Mouse (Mus musculus) layer of hippocampus, postnatal 10 days (tissue): ENCODE data around the gene Nav2. TPM values are rescaled to one million over a fixed set of nuclear protein-coding genes. Genes with fewer than 3 reads are reported as not detected.

Source experiments
- DNase-seq, 2 experiments: peaks; one replicate each; pipeline ENCODE4 v3.0.0; 2021; ENCODE audit warnings: low spot score in 2 of 2
- total RNA-seq, 2 experiments: library from RNA; stranded (reverse); gene quantifications; 2 replicates each; pipeline ENCODE4 v1.2.3; 2021

Gene Nav2
- total RNA-seq, 2 experiments from 2014 or later = 103 to 126 TPM

DNA sequence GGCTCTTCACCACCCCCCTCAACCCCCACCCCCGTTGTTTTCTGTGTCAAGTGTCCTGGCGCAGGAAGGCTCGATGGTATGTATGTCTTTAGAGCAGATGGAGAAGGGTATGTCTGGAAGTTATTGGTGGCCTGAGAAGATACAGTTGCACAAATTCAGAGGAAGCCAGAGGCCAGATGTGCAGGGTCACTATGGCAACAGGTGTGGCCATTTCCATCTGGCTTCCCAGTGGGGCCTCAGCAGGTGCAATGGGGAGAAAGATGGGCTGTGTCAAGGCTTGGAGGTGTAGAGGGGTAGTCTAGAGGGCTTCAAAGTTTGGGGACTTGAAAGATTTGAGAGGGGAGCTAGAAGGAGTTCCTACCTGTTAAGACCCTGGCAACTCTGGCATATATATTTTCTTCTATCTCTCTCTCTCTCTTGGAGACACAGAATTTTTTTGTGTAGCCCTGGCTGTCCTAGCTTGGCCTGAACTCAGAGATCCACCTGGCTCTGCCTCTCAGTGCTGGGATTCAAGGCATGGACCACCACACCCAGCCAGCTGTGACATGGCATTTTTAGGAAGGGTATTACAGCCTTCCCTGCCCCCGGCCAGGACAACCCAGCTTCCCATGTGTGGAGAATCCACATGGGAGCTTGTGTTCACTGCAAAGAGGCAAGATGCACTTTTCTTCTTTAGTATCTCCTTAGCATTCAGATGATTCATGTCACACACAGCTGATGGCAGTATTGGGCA is 435.4 kb downstream of the Nav2 start:
- DNase-seq = no peak

DNA sequence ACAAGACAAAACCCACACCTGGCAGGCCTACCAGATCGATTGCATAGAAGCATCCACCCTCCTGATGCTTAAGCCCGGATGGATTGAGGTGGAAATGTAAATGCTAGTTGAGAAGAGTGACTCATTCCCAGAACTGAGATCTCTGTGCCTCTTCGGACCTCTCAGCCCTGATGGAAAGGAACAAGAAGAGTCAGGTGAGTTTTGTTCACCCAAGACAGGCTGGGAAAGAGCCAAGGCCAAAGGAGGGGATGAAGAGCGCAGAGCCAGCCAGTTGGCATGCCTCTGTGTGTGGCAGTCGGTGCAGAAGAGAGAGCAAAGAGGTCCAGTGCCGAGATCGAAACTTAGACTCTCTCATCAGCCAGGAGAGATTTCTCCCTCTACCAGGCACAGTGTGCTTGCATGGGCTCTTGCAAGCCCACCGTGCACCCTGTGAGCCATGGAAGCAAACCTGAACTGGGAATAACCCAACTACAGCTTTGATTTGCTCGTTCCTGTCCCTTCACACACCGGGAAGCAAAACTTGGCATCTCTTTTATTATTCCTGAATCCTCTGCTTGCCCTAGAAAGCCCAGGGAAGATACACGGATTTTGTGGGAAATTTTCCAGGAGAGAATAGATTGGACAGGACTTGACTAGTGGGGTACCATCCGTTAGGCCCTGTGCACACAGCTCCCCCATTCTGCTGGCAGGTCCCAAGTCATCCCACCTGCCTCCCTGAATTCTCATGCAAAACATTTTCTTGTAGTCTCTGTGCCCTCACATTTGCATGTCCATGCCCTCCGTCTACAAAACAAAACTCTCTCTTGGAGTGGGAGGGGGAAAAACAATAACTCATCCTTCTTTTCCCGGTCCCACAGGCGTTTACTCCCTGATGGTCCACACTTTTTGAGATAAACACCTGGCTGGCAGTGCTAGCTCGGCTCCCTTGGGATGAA is 439.1 kb downstream of the Nav2 start:
- no peak for DNase-seq

DNA sequence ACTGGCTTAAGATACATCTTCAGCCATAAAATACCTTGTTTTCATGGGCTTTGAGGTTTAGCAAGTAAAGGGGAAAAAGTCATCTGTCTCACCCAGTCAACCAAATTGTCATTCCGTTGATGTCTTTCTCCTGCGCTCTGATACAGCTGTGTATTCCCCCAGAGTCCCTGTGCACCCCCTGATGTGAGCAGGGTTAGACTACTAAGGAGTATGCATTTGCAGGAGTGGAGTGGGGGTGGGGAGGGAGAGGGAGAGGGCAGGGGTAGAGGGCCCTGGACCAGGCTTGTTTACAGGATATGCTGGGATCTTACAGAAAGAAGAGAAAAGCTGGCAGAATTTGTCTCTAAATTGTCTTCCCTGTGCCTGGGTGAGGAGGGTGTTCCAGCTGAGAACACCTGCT is 440.1 kb downstream of the Nav2 start:
- no peak for DNase-seq

DNA sequence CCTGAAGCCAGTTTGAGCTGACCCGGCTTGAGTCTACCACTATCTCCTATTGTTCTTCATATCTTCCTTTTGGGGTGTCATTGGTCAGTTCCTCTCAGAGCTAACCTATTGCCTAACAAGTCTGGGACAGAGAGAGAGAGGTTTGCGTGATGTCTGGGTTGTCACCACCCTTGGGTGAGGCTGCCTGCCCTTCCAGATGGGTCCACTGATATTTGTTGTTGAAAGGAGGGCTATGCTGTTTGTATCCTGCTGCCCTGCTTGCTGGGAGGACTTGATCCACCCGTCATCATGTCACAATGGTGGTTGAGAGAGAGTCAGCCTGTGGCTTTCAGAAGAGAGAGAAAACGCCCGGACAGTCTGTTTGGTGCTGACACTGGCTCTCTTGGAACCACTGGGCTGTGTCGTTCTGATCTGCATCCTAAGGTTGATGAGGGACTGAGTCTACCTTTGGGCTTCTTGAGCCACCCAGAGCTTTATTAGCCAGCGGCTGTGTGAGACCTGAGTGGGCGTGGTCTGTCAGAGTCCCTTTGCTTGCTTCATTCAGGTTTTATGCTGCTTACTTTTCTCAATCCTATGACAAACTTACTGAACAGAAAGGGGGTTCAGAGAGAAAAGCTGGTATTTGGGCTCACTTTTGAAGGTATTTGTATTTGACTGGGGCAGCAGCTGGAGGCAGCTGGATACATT is 441.9 kb downstream of the Nav2 start:
- no peak for DNase-seq

DNA sequence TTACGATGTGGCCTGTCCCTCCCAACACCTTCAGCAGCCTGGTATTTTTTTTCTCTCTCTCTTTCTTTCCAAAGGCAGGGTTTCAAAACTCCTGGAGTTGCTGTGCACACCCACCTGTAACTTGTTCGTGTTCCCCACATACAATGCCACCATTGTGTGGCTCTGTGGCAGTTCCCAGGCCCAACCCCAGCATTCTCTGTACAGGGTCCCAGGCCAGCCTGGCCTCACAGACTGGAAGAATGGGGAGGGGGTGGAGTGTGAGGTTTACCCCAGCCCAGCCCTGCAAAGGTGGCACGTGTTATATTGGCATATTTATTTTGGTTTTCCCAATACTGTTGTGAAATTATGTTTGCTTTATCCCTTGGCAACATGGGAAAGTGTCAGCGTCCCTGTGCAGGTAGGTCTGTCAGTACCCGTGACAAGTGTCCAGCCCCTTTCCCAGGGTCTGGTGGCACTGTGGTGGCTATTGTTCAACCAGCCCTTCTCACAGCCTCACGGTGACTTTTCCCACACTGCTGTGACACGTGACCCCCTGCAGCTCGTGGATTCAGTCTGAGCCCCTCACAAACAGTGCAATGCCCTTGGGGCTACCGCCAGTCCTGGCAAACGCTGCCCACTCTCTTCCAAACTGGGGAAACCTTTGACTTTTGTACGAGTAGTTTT is 443.2 kb downstream of the Nav2 start:
- DNase-seq = no peak

DNA sequence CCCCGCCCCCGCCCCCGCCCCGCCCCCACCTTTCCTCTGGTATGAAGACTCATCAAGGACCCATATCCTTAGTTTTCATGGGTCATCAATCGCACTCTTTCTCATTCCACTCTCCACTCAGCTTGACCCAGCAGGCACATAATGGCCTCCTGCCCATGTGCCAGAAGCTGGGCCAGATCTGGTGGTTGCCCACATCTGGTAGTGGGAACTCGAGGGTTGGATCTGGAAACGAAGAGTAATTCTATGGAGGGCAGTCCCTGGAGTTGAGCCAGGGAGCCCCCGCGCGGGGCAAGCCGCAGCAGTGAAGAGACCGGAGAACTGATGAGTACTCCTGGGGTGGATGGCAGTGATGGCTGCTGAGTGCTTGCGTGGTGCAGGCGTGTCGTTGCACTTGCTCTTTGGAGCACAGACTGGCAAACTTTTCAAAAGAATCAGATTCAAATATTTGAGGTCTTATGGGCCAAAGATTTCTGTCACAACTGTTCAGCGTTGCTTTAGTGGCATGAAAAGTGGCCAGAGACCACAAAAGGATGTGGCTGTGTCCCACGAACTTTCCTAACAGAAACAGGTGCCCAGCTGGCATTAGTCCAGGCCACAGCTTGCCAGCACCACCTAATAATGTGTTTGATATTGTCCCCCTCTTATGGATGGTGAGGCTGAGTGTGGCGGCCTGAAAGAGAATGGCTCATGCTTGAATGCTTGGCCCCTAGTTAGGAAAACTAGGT is 449.1 kb downstream of the Nav2 start:
- DNase-seq = no peak

DNA sequence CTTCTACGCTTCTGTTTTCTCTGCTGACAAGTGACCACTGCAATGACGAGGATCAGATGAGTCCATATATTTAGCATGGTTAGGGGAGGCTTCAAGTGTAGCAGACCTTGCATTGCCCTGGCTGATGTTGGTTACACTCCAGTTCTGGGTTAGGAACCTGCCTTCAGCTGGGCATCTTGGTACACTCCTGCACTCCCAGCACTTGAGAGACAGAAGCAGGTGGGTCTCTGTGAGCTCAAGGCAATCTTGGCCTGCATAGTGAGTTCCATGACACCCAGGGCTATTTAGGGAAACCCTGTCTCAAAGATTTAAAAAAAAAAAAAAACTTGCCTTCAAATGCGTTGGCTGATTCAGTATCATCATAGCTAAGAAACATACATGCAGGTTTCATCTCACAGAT is 450.6 kb downstream of the Nav2 start:
- DNase-seq = no peak

DNA sequence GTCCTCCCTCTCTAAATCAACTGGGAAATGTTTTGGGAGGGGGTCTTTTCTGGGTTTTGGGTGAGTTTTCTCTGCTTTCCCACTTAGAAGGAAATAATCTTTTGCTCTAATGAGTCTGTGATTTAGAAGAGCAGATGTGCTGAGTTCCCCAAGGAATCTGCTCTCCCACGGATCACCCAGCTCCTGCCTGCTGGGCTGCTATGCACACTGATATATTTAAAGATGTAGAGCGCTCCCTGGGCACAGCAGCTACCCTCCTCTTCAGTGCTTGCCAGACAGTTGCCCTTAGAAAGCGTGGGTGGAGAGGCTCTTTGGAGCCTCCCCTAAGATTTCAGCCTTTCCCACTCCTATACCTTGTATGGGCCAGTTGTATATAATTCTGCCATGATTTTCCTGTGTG is 452.1 kb downstream of the Nav2 start:
- no peak for DNase-seq

DNA sequence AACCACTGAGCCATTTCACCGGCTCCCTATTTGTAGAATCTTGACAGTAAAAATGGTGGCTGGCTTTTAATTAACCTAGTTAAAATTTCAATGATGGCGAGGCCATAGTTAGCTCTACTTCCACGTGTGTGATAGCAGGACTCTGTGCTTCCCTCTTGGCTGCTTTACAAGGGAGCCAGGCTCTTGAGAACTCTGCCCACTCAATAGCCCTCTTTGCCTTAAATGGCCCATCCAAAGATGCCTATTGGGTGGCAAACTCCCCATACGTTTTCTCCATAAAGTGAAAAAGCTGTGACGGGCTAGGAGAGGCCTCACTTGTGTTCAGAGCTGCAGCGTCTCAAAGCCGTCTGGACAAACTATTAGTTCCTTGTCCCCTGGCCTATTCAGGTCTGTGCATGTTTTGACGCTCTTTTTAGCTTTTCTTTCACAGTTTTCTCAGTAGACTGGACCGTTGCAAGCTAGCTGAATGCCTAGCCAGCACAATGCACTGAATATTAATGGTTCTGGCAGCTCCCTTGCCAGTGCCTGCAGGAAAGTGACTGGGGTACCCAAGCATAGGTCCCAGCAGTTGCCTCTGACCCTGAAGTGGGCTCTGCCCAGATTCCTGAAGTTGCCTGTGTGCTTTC is 453.1 kb downstream of the Nav2 start:
- no peak for DNase-seq

DNA sequence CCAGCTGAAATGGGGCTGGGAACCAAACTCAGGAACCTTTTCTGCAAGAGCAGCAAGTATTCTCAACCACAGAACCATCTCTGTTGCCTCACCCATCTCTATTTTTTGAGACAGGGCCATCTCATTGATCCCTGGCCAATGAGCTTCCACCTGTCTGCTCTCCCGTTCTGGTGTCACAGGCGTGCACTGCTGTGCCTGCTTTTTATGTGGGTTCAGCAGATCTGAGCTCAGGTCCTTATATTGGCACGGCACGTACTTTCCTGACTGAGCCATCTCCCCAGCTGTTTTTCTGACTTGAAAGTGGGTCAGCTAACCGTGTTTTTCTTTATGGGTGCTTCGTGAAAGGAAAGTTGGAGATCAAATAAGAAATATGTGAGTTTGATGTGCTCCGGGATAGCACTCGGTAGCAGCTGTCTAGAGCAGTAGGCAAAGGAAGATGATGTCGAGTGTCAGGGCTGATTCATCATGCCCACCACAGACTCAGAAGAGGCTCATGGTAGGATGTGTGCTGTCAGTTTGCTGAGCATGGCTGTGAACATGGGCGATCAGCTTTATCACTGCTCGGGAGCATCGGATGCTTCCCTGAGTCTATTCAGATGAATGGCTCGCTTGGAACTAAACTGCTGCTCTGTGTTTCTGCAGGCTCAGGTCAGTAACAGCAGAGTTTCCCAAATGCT is 456.1 kb downstream of the Nav2 start:
- DNase-seq = no peak

DNA sequence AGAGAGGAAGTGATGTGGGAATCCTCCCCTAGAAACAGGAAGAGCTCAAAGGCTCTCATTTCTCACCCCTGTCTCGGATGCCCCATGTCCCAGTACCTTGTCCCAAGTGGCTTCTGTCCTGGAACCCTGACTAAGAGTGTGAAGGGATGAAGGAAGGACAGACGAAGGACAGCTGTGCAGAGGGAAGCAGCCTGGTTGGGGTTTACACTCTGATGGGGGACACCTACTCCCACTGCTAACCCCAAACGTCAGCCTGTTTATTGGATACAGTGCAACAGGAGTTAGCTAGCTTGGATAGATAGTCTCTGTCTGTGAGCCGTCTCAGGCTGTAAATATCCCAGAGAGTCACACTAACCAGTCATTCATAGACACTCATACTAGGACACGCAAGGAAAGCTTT is 460.1 kb downstream of the Nav2 start:
- DNase-seq = no peak

DNA sequence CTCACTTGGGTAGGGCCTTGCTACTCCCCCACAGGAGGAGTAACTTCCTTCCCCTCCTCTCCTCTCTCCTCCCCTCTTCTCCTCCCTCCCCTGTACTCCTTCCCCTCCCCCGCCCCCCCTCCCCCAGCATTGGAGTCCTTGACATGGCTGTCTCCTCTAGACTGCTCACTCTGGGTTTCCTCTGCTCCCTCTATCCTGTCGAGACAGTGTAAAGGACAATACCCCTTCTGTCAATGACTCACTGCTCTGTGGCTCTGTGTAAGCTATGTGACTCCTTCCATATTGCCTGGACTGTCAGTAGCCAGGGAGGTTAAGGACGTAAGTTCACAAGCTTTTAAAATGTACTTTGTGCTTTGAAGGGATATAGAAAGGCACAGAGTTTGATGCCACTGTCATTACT is 460.5 kb downstream of the Nav2 start:
- DNase-seq = no peak

DNA sequence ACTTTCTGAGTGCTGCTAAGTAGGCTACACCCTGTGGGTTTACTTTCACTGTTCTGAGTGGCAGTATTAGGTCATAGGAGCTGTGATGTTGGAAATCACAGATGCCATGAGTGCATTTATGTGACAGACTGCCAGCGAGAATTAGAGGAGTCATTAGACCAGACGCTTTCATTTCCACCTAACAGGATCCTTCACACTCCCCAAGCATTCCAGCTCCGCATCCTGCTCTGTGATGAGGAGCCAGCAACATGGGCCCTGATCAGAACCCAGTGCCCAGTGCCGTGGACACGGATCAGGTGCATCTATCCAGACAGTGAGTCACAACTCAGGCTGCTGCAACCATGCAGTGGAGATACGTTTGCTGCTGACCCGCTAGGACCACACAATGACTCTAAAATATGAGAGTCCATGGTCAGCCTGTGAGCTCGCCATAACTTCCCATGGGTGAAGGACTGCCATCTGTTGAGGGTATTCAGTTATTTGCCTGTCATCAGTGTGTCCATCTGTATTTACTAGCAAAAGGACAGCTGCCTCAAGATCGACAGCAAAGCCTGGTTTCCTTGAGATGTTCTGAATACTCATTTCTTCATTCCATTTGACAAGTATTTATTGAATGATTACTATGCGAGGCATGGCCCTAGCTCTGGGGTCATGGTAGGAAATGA is 461.4 kb downstream of the Nav2 start:
- DNase-seq = no peak

DNA sequence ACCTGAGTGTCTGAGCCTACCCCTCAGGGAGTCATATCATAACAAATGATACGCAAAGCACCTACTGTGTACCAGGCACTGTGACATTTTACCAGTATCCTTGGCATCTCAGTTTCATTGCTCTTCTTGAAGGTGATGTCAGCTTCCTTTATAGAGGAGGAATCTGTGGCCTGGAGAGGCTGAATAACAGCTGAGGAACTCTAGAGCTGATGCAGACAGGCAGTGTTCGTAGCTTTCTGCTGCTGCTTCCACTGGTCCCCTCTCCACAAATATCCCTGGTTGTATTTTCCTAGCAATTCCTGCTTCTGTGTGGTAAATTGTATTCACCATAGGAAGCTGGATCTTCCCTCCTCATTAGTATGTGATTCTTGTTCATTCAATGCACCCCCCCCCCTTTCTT is 462.8 kb downstream of the Nav2 start:
- no peak for DNase-seq

DNA sequence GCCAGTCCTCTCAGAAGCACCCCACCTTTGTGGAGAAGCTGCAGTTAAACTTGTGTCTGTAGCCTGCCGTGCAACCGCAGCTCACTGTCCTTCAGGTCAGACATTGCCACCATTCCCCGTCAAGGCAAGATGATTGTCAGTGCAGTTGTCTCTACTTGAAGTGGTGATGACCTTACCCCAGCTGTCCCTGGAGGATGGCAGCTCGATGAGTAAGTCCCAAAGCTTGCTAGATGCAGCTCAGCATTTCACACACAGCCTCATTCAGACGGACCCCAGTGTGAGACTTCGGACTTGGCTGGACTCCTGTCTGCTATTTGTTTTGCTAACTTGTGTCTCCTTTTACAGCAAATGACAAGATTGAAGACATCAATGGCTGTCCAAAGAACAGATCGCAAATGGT is 463.5 kb downstream of the Nav2 start:
- DNase-seq = no peak

DNA sequence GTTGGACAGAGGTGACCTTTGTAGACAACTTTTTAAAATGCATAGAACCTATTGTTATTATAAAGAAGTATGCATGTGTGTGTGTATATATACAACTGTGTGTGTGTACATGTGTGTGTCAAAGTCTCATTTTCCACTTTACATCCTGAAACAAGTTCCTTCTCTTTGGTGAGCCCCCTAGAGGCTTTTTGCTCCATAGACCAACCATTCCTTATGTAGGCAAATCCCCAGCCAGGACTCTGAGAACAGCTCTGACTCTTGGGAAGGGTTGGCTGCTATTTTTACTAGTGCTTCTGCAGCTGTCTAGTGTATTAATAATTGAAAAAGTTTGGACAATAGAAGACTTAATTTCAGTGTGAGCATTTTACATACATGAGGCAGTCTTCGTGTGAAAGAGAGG is 464.7 kb downstream of the Nav2 start:
- DNase-seq = no peak

DNA sequence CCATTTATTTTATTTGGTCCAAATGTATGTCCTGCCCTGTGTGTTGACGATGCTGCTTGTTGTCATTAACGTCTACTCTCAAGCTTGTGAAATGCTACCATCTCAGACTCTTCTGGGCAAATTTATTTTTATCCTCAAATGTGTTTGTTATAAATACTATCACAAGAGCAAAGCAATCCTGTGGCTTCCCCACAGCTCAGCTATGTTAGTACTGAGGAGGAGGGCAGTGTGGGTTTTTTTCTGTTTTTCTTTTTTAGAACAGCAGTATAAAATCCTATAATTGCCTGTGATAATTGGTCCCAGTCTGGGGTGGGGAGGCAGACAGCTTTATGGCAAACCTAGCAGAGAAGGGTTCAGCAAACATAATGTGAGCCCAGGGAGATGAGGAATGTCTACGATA is 465.1 kb downstream of the Nav2 start:
- DNase-seq = no peak

DNA sequence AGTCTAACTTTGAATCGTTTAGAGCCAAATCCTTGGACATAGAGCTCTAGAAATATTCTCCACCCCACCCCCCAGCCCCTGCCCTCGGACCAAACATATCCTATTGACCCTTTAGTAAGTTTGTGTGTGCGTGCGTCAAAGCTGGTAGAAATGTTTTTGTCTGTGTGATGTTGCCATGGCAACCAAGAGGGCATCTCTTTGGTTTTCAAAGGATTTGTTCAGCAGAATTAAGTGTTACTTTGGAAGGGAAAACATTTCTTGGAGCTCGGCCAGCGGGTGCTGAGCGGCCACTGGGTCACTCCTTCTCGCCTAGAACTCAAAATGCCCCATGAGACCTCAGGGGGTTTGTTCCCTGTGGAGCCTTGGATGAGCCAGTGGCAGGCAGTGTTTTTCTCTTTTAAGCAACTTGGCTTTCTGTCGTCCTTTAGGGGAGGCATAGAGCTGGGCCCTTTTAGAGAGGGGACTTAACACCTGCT is 467.0 kb downstream of the Nav2 start:
- DNase-seq = peak; percentile 50 to 64

DNA sequence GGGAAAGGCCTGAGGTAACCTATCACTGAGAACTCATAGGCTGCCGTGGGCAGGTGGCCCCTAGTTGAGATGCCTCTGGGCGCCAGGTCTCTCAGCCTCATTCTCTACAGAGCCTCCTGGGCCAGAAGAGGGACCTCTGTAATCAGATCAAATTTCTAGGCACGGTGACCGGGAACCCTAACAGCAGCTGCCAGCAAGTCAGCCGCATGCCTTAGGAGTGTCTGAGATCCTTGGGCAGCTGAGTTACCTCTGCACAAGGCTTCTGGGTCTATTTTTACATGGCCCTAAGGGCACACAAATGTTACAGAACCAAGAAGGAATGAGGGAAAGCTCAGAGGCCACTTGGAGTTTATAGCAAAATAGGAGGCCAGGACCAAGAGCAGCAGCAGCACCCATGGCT is 470.1 kb downstream of the Nav2 start:
- no peak for DNase-seq
